Mouse (Mus musculus): Measurements from ENCODE around the gene Abcg5.

- TF ChIP-seq POLR2A (IDR thresholded peaks at IDR 0.05; ENCODE audit: insufficient read length, low read depth) (no peak), TCF12 (IDR thresholded peaks at IDR 0.05; ENCODE audit: insufficient read depth, poor library complexity, severe bottlenecking) (no peak), MAX (IDR thresholded peaks at IDR 0.05; ENCODE audit: low read depth) (no peak), CEBPB (IDR thresholded peaks at IDR 0.05; ENCODE audit: insufficient read depth, poor library complexity, severe bottlenecking) (no peak), USF1 (IDR thresholded peaks at IDR 0.05; ENCODE audit: low read depth) (no peak), SRF (IDR thresholded peaks at IDR 0.05; ENCODE audit: control insufficient read depth, insufficient read length, low read depth) (no peak), POLR2AphosphoS2 (IDR thresholded peaks at IDR 0.05; ENCODE audit: insufficient read length, low read depth) (no peak), E2F4 (IDR thresholded peaks at IDR 0.05; ENCODE audit: insufficient read depth) (no peak), TCF3 (IDR thresholded peaks at IDR 0.05; ENCODE audit: insufficient read length, low read depth) (no peak), MYOD1 (IDR thresholded peaks at IDR 0.05; ENCODE audit: control insufficient read depth in 1 of 3, insufficient read length in 2 of 3, low read depth in 2 of 3) (no peak)
Observed at GRCm38 (mm10) chr17:84650302-84651017, 32.4 kb downstream of the Abcg5 start.

Measured in myocyte (in vitro differentiated cells).